Mouse (Mus musculus) limb, embryonic 10.5 days (tissue): ENCODE results near the gene Terf2. TPM values are rescaled to one million over a fixed set of nuclear protein-coding genes. Genes with fewer than 3 reads are reported as not detected.

Experiments
- DNase-seq: peaks from one replicate; pipeline ENCODE4 v3.0.0-alpha.2; 2017; ENCODE audit warnings: low spot score
- H3K27ac ChIP-seq: fragments of 300-500 bp; sonication (generic); 2 replicates; pipeline ENCODE4 v1.5.1; 2016; ENCODE audit warnings: mild to moderate bottlenecking
- H3K27me3 ChIP-seq: fragments of 300-500 bp; sonication (generic); 2 replicates; pipeline ENCODE4 v1.6.1; 2016; ENCODE audit warnings: low read depth, mild to moderate bottlenecking; ENCODE audit not compliant: poor library complexity, severe bottlenecking
- H3K36me3 ChIP-seq: fragments of 300-500 bp; sonication (generic); 2 replicates; pipeline ENCODE4 v1.6.1; 2016; ENCODE audit warnings: mild to moderate bottlenecking, moderate library complexity
- H3K4me1 ChIP-seq: fragments of 300-500 bp; sonication (generic); 2 replicates; pipeline ENCODE4 v1.6.1; 2016
- H3K4me3 ChIP-seq: fragments of 300-500 bp; sonication (generic); 2 replicates; pipeline ENCODE4 v1.5.1; 2016; ENCODE audit warnings: mild to moderate bottlenecking, moderate library complexity
- H3K9me3 ChIP-seq: fragments of 300-500 bp; sonication (generic); replicated peaks from 2 replicates; pipeline ENCODE4 v1.6.1; 2016; ENCODE audit warnings: mild to moderate bottlenecking
- WGBS: fragments of 180-500 bp; shearing (Covaris S2); methylation state at CpG from one replicate; pipeline ENCODE4 v1.1.7; 2016; 5-methylcytosine and 5-hydroxymethylcytosine counted together
- polyA plus RNA-seq: library from polyadenylated mRNA; unstranded; fragments of >200 nt; fragmentation: Nextera tagmentation; extraction: Ambion mirVana; gene quantifications from 2 replicates; pipeline ENCODE4 v1.2.1, GENCODE M21; 2016

Terf2 gene
- polyA plus RNA-seq, 1 experiment from 2014 or later = 18.1 TPM

DNA sequence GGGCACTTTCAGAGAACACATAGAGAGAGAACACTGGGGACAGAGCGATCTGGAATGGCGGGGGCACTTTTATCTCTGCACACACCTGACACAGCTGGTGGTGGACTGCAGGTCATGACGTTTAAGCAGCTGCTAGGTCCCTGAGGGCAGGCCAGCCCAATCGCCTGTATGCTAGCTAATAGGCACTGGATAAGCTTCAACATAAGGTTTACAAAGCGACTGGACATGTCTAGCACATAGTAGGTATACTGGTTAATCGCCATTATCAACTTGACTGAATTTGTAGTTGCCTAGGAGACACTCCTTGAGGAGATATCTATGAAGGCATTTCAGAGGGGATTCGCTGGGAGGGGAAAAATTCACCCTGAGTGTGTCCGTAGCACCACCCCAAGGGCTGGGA lies 28.0 kb upstream of the Terf2 start:
- Histone ChIP-seq H3K36me3 (no peaks in the 10 kb centered on the region), H3K4me1 (peaks cover 28% of the 10 kb centered on the region), H3K27me3 (no peaks in the 10 kb centered on the region), H3K9me3 (no peaks in the 10 kb centered on the region), H3K4me3 (no peak overlapping the region), H3K27ac (no peak overlapping the region)
- WGBS = 78% methylated on average over 8 of the region's 8 CpGs
- DNase-seq = no peak

DNA sequence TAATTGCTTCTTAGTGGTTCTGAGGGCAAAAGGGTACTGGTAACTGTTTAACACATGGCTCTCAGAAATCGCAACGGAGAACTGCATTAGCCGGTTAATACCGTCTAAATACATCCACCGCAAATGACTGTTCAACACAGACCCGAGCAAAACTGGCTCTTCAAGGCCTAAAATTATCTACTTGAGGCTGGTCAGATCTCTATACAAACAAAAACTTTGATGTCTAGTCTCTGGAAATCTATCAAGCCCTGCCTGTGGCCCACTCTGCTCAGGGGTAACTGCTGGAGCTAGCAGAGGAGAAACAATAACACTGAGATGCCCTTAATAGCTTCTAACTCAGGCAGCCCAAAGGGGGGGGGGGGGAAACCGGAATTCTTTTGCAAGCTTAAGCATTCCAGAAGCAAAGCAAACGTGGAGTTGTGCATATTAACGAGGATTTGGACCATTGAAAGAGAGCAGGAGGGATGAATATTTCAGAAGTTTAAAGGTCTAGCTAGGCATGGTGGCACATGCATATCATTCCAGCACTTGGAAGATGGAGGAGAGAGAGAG lies 26.8 kb upstream of the Terf2 start:
- H3K4me1 ChIP-seq = peaks cover 33% of the 10 kb centered on the region
- WGBS = 29% methylated on average over 9 of the region's 9 CpGs
- H3K4me3 ChIP-seq = no peak overlapping the region
- H3K27me3 ChIP-seq = no peaks in the 10 kb centered on the region
- peak overlapping the region; percentile 39; the same call in 1 of the 2 replicates for H3K27ac ChIP-seq
- no peaks in the 10 kb centered on the region for H3K36me3 ChIP-seq
- H3K9me3 ChIP-seq = no peaks in the 10 kb centered on the region
- no peak for DNase-seq

GRCm38 (mm10) chr8:107121681-107122291 lies 25.4 kb upstream of the Terf2 start:
- DNase-seq = no peak
- WGBS = 94% methylated on average over 7 of the region's 7 CpGs
- Histone ChIP-seq H3K27me3 (no peaks in the 10 kb centered on the region), H3K9me3 (no peaks in the 10 kb centered on the region), H3K4me1 (peaks cover 33% of the 10 kb centered on the region), H3K4me3 (no peak overlapping the region), H3K27ac (no peak overlapping the region), H3K36me3 (no peaks in the 10 kb centered on the region)

DNA sequence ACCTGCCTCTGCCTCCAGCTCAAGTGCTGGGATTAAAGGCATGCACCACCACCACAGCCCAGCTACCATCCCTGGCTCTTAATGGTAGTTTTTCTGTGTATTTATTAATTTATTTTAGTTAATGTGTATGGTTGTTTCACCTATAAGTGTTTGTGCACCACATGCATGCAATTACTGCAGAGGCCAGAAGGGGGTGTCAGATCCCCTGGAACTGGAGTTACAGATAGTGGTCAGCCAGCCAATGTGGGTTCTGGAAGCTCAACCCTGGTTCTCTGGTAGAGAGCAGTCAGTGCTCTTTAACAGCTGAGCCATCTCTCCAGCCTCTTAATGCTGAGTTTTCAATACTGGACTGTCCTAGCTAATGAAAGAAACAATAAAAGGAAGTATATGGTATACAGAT lies 24.5 kb upstream of the Terf2 start:
- H3K9me3 ChIP-seq = no peaks in the 10 kb centered on the region
- H3K4me1 ChIP-seq = peaks cover 33% of the 10 kb centered on the region
- H3K36me3 ChIP-seq = no peaks in the 10 kb centered on the region
- no peak for DNase-seq
- H3K27me3 ChIP-seq = no peaks in the 10 kb centered on the region
- no peak overlapping the region for H3K27ac ChIP-seq
- no peak overlapping the region for H3K4me3 ChIP-seq

DNA sequence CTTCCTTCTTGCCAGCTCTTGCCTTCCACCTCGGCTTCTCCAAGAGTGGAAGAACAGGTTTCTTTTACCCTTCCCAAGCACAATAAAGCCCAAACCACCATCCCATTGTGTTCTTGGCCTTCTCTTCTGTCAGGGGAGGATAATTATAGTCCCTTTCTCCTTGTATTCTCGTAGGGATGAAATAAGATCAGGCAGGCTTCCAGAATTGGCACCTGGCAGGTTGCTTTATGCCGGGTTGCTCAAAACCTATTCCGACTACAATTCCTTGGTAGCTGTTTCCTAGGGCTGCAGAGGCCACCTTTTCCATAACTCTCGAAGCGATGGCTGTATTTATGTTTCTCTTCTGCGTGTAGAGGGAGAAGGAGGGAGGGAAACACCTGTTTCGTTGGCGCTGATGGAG lies 23.1 kb upstream of the Terf2 start:
- Histone ChIP-seq H3K27ac (peak overlapping the region; percentile 42; the same call in 1 of the 2 replicates), H3K4me3 (no peak overlapping the region), H3K4me1 (peaks cover 39% of the 10 kb centered on the region), H3K27me3 (no peaks in the 10 kb centered on the region), H3K36me3 (no peaks in the 10 kb centered on the region), H3K9me3 (no peaks in the 10 kb centered on the region)
- 74% methylated on average over 9 of the region's 9 CpGs for WGBS
- no peak for DNase-seq

DNA sequence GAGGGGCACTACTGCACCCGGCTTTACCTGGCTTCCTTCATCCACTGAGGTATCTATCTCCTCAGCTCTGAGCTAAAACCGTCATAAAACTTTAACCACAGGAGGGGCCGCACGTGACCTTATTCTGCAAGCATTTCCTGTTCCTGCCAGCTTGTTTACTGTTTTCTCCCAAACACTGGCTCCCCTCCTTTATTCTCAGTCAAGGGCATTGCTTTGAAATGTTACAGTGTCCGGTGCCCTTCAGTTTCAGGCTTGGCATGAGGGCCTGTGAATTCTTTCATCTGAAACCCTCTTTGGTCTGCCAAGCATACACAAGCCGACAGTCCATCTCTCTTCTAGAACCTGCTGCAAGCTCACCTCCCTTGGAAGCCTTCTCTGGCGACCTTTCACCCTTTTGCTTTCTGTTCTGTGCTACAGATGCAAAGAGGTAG lies 22.5 kb upstream of the Terf2 start:
- Histone ChIP-seq H3K4me3 (no peak overlapping the region), H3K27me3 (no peaks in the 10 kb centered on the region), H3K4me1 (peaks cover 36% of the 10 kb centered on the region), H3K27ac (peak overlapping the region; percentile 42), H3K9me3 (no peaks in the 10 kb centered on the region), H3K36me3 (no peaks in the 10 kb centered on the region)
- WGBS = 48% methylated on average over 7 of the region's 7 CpGs
- DNase-seq = no peak

DNA sequence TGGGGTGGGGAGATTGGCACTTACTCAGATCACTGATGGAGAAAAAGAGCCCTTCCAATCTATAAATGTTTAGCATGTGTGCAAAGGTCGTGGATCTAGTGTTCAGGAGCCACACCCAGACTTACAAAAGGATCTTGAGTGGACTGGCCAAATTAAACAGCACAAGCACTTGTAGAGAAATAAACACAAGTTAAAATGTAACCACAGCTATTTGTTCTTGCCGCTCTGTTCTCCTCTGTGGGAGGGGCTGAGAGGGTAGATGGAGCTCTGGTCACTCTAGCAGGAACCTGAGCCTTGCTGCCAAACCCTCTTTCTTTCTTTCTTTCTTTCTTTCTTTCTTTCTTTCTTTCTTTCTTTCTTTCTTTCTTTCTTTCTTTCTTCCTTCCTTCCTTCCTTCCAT lies 20.7 kb upstream of the Terf2 start:
- WGBS = 58% methylated on average over 2 of the region's 2 CpGs
- DNase-seq = no peak
- Histone ChIP-seq H3K36me3 (no peaks in the 10 kb centered on the region), H3K4me1 (peaks cover 32% of the 10 kb centered on the region), H3K9me3 (no peaks in the 10 kb centered on the region), H3K27ac (no peak overlapping the region), H3K27me3 (no peaks in the 10 kb centered on the region), H3K4me3 (no peak overlapping the region)

DNA sequence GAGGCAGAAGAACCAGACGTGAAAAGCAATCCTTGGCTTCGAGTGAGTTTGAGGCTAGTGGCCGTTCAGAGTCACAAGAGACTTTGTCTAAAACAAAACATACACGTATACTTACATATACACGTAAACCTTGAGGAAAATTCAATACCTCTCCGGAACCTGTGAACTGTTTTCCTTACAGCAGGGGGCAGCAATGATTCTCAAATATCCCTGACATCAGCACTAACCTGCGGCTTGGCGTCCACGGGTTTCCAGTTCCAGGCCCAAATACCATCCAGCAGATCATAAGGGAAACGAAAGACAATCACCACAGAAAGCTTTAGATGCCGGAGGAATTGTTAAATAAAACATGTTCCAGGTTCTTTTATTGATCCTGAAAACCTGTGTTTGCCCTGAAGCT lies 19.7 kb upstream of the Terf2 start:
- Histone ChIP-seq H3K4me1 (peaks cover 32% of the 10 kb centered on the region), H3K9me3 (no peaks in the 10 kb centered on the region), H3K36me3 (no peaks in the 10 kb centered on the region), H3K27ac (no peak overlapping the region), H3K27me3 (no peaks in the 10 kb centered on the region), H3K4me3 (no peak overlapping the region)
- DNase-seq = peak; percentile 72
- 29% methylated on average over 11 of the region's 11 CpGs for WGBS

GRCm38 (mm10) chr8:107115008-107115320 lies 18.6 kb upstream of the Terf2 start:
- Histone ChIP-seq H3K9me3 (no peaks in the 10 kb centered on the region), H3K27me3 (no peaks in the 10 kb centered on the region), H3K36me3 (no peaks in the 10 kb centered on the region), H3K27ac (peak overlapping the region; percentile 59), H3K4me3 (no peak overlapping the region; the same call in 1 of the 2 replicates), H3K4me1 (peaks cover 32% of the 10 kb centered on the region)
- no peak for DNase-seq
- WGBS = 61% methylated on average over 10 of the region's 10 CpGs

DNA sequence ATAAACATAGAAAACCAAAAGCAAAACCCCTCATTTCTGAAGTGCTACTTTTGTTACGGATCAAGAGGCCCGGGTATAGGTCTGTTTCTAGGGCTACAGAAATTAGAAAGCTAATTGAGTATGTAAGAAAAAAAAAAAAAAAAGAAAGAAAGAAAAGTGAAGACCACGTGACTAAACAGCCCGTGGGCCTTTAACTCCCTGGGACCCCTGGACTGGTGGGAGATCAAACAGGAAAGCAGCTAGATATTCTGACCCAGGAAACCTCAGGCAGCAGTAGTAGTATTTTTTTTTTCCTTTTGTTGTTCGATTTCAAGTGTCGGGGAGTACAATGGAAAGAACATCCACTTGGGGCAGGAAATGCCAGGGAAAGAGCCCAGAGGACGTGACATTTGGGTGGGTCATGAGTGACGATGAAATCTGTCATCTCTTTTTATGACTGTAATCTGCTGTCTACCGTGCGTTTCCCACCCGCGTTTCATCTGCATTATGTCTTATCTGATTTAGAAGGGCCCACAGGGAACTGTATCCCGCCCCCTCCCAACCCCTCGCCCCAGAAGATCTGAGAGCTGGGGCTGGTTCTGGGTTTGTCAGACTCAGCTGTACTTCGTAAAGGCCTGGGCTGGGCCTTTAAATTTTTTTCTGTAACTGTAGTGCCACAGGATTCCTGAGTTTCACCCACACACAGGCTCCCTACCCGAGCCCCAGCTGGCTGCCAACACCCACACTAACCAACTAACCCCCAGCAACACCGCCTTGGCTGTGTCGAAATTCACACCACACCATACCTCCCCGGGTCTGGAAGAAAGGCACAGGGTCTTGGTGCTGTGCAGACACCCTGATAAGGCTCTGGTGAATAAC lies 18.0 kb upstream of the Terf2 start:
- no peaks in the 10 kb centered on the region for H3K36me3 ChIP-seq
- H3K4me1 ChIP-seq = peaks cover 30% of the 10 kb centered on the region
- no peaks in the 10 kb centered on the region for H3K27me3 ChIP-seq
- DNase-seq = no peak
- peak overlapping the region; percentile 59 for H3K27ac ChIP-seq
- no peak overlapping the region; the same call in 1 of the 2 replicates for H3K4me3 ChIP-seq
- H3K9me3 ChIP-seq = no peaks in the 10 kb centered on the region
- WGBS = 50% methylated on average over 19 of the region's 19 CpGs

- no peak overlapping the region for H3K4me3 ChIP-seq
- no peaks in the 10 kb centered on the region for H3K36me3 ChIP-seq
- no peaks in the 10 kb centered on the region for H3K27me3 ChIP-seq
- DNase-seq = no peak
- H3K4me1 ChIP-seq = peaks cover 24% of the 10 kb centered on the region
- 48% methylated on average over 4 of the region's 4 CpGs for WGBS
- H3K9me3 ChIP-seq = no peaks in the 10 kb centered on the region
- no peak overlapping the region for H3K27ac ChIP-seq
Measured at GRCm38 (mm10) chr8:107113209-107113608, 16.9 kb upstream of the Terf2 start.

GRCm38 (mm10) chr8:107111340-107112105 lies 15.2 kb upstream of the Terf2 start:
- WGBS = 95% methylated on average over 10 of the region's 11 CpGs
- Histone ChIP-seq H3K36me3 (no peaks in the 10 kb centered on the region), H3K4me1 (peaks cover 24% of the 10 kb centered on the region), H3K9me3 (no peaks in the 10 kb centered on the region), H3K4me3 (no peak overlapping the region), H3K27me3 (no peaks in the 10 kb centered on the region), H3K27ac (no peak overlapping the region)
- DNase-seq = no peak
